Mouse (Mus musculus) bone marrow macrophage, adult 2 months (primary cell): ENCODE data around the gene Pin4. TPM values are rescaled to one million over a fixed set of nuclear protein-coding genes. Genes with fewer than 3 reads are reported as not detected.

Experiments
- H3K27ac ChIP-seq: 2 replicates; pipeline ENCODE4 v1.5.1; 2012; ENCODE audit warnings: low read depth, low read length; ENCODE audit not compliant: insufficient read depth
- H3K4me1 ChIP-seq: 2 replicates; pipeline ENCODE4 v1.6.1; 2012; ENCODE audit warnings: low read length; ENCODE audit not compliant: control insufficient read depth, insufficient read depth
- H3K4me3 ChIP-seq: 2 replicates; pipeline ENCODE4 v1.5.1; 2012; ENCODE audit warnings: mild to moderate bottlenecking, low read length, moderate library complexity; ENCODE audit not compliant: insufficient read depth
- CTCF ChIP-seq: IDR thresholded peaks from 2 replicates; pipeline ENCODE4 v1.5.1; 2012; ENCODE audit warnings: low read depth, mild to moderate bottlenecking, low read length, moderate library complexity
- POLR2A ChIP-seq: IDR thresholded peaks from 2 replicates; pipeline ENCODE4 v1.6.1; 2012; ENCODE audit warnings: mild to moderate bottlenecking, low read depth, low read length, borderline replicate concordance
- polyA plus RNA-seq: library from polyadenylated mRNA; stranded (reverse); fragments of >200 nt; gene quantifications from 2 replicates; pipeline ENCODE4 v1.2.4, GENCODE M21; 2012; ENCODE audit not compliant: missing spikeins, insufficient read depth, insufficient read length

Gene Pin4
- 99.9 and 103 TPM in 2 replicates for polyA plus RNA-seq

DNA sequence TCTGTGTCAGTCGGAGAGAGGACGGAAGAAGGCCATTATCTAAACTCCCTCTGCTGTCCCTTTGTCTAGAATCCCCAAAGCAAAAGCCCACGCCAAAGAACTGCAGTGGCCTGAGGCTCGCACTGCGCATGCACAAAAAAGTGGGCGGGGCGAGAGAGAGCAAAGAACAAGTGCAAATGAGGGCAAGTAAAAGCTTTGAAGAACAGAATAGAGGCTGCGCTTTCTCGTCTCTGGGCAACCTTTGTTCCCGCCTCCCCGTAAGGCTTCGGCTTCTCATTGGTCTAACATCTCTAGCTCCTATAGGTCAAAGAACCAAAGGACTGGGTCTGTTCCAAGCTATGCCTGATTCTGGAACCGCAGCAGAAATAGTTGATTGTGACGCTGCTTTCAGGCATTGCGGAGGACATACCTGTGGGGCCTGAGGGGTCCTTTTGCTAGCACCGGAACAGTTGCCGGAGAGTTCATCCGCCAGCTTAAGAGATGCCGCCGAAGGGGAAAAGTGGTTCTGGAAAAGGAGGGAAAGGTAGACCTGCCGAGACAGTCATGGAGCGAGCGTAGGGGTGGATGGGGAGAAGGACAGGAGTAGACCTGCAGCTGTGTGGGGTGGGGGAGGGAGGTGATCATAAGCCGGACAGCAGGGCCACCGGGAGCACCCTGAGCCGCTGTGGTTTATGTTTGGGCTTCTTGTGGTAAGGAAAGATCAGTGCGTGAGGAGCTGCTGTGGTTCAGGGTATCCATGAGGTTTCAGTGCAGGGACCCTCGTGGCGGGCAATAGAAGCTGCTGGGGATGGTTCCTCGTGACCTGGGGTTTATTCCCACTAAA lies at the start of gene Pin4:
TSS of gene Pin4 (plus strand) at position 406 of the 823 bp plus-strand sequence.
- Histone ChIP-seq H3K4me3 (peak within 1 kb of the TSS; percentile 81), H3K27ac (peak within 1 kb of the TSS; percentile 42), H3K4me1 (peaks cover 18% of the 10 kb centered on the region)
- TF ChIP-seq CTCF (no peak), POLR2A (no peak)

DNA sequence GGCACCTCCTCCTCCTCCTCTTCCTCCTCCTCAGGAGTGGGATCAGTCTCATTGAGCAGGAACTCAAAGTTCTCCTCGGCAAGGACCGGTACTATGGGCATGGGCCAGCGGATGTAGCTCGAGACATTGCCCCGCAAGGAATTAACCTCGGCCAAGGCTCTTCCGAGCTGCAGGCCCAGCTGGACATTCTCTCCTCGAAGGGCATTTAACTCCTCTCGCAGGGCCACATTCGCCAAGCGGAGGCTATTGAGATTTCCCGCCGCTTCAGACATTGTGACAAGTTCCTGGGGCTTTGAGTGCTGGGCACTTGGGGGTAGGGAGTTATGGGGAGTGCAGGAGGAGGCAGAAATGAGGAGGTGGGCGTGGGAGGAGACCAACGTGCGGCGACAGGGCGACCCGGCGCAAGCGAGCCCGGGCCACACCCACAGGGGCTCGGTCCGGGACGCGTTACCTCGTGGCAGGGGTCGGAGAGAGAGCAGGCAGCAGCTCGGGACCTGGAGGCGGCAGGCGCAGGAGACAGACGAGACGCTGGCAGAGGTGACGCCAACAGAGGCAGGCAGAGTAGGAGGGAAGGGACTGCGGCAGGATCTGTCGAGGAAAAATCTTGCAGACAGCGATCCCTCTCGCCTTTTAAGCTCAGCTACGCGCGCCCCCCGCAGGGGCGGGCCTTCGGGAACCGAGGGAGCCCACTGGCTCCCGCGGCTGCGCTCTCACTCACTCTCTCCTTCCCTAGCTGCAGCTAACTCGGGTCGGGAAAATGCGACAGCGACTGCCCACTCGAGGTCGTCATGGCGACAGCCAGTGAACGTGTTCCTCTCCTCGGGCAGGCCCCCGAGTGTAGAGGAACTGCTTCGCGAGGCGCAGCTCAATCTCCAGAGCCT lies 48.4 kb upstream of the Pin4 start, which contains the start of gene Rtl5:
TSS of gene Rtl5 (minus strand) at position 714 of the 881 bp plus-strand sequence.
- peak within 1 kb of the TSS; percentile 77 for H3K4me3 ChIP-seq

DNA sequence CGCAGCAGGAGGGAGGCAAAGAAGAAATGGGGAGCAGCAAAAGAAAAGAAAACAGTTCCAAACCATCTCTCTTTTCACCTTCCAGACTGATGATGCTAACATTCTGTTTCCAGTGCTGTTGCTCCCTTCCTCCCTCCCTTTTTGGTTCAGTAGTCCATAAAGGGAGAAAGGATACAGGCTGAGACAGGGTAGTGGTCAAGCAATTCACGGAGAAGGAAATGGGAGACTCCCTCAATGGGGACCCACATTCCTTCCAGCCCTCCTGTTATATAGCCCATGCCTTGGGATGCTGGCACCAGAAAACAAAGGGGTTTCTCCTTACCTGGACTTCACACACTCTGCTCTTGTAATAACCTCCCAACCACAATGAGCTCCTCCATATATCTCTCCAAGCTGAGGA lies 47.7 kb upstream of the Pin4 start:
- Histone ChIP-seq H3K4me3 (peak overlapping the region; percentile 77), H3K27ac (no peak overlapping the region), H3K4me1 (peaks cover 28% of the 10 kb centered on the region)
- TF ChIP-seq POLR2A: no peak
- no peak for TF ChIP-seq CTCF

More for the DNA sequence above, 48.4 kb upstream of the Pin4 start, which contains the start of gene Rtl5:
- Histone ChIP-seq H3K27ac (no peak within 1 kb of the TSS), H3K4me1 (peaks cover 28% of the 10 kb centered on the region)
- TF ChIP-seq CTCF: no peak
- no peak for TF ChIP-seq POLR2A

DNA sequence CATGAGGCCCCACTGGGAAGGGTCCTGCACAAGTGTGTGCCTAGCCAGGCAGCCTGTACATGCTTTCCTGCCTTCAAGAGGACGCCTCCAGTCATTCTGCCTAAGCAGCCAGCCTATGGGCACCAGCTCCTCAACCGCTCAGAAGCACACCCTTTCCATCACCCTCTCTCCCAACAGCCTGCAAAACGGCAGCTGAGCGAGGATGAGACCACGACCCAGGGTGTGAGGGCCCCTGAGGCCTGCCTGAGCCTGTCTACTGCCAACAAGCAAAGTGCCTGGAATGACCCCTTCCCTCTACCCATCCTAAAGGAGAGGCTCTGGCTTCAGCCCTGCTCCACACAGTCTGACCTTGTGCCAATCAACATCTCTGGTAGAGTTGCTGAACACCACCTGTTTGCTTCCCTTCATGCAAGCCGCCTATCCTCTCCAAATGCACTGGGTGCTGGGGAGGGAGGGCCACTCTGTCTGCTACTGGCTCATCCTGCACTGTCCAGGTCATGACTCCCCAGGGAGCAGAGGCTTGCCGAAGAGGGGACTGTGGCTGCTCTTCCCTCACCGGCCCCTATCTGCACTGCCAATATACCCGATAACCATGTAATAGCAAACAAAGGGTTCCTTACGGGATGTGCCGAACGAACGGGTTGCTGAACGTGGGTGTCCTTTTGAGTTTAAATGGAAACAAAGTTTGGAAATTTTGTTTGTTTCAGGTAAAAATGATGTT lies 45.5 kb upstream of the Pin4 start:
- TF ChIP-seq CTCF (no peak), POLR2A (no peak)
- peaks cover 24% of the 10 kb centered on the region for H3K4me1 ChIP-seq
- no peak overlapping the region for H3K27ac ChIP-seq

DNA sequence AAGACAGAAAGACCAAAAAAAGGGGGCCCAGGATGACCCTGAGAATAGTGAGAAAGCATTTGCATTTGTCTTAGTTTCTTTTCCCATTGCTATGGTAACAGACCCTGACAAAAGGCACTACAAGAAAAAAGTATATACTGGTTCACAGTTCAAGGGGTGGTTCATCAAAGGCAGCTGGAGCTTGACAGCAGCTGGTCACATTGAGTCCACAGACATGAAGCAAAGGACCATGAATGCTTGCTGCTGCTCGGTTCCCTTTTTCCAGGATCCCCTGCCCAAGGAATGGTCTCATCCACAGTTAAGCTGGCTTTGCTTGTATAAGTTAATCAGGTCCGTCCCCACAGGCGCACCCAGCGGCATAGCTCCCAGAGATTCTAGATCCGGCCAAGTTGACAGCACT lies 44.8 kb upstream of the Pin4 start:
- H3K4me1 ChIP-seq: peaks cover 24% of the 10 kb centered on the region
- H3K4me3 ChIP-seq: no peak overlapping the region
- TF ChIP-seq POLR2A (no peak), CTCF (no peak)
- peak overlapping the region; percentile 49; the same call in 1 of the 2 replicates for H3K27ac ChIP-seq

More for the DNA sequence above, 45.5 kb upstream of the Pin4 start:
- H3K4me3 ChIP-seq: no peak overlapping the region

DNA sequence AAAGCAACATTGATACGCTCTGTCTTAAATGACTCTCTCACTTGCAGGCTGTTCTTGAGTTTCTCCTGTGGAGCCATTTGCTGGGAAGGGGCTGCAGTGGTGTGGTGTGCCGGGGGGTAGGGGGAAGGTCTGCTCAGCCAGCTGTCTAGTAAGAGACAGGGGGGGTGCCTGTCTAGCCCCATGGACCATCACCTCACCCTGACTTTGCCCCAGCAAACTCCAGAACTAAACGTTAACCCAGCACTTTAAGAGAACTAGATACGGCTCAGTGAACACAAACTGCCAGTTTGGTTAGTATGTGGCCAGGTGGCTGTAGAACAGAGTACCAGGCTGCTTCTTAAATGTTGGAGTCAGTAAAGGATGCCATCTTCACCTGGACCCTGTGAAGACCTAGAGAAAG lies 44.1 kb upstream of the Pin4 start:
- TF ChIP-seq CTCF (no peak), POLR2A (no peak)
- no peak overlapping the region for H3K4me3 ChIP-seq
- no peak overlapping the region for H3K27ac ChIP-seq
- peaks cover 24% of the 10 kb centered on the region for H3K4me1 ChIP-seq

DNA sequence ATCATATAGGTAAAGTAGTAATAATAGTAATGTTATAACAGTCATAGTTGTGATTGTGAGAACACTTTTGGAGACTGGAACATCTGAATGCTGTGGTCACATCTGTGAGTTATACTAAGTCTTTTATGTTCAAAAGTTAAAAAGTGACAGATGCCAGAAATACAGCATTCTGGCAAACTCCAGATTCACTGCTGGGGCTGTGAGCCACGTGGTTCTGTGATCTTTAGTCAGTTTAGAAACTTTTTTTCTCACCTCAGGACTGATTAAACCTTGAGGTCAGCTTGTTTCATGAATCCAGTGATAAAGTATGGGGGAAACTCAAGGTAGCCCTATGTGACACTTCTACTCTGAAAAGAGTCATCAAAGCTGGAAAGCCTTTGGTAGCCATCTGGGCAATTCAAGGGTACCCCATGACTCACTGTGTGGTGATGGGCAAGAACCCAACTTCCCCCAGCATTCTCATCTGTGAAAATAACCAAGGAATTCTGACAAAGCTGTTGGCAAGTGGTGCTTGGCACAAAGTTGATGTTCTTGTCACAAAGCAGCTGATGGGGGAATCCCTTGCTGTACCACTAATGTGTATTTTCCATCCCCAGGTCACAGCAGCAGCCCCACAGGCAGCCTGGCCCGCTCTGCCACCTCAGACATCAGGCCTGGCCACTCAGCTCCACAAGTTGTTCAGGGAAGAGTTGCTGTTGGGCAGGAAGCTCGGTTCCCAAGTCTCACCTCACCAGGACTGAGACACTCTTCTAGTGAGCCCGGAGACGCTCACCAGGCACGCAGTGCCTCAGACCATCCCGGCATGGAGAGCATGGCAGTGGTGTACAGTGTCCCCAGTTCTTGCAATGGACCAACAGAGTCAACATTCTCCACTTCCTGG lies 42.1 kb upstream of the Pin4 start:
- Histone ChIP-seq H3K4me1 (peaks cover 17% of the 10 kb centered on the region), H3K4me3 (no peak overlapping the region)
- TF ChIP-seq CTCF (no peak), POLR2A (no peak)

DNA sequence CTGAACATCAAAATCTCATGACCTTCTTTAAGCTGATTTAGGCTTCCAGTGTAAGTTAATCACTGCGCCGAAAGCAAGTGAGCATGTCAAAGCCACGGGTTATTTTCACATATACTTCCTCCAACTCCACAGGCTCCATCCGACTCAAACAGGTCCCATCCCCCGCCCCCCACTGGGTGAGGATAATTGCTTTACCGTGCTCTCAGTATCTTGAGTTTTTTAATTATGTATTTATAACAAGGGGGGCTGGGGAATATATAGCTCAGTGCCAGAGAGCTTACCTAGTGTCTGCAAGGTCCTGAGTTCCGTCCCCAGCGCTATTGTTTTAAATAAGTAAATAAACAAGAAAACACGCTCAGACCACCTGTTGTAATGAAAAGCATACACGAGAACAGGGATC lies 38.2 kb upstream of the Pin4 start:
- Histone ChIP-seq H3K27ac (no peak overlapping the region), H3K4me3 (no peak overlapping the region)
- TF ChIP-seq POLR2A: no peak
- no peak for TF ChIP-seq CTCF

More for the DNA sequence above, 42.1 kb upstream of the Pin4 start:
- no peak overlapping the region for H3K27ac ChIP-seq

More for the DNA sequence above, 38.2 kb upstream of the Pin4 start:
- H3K4me1 ChIP-seq: no peaks in the 10 kb centered on the region
